Mouse (Mus musculus) midbrain, embryonic 13.5 days (tissue): ENCODE results near the gene Dagla. TPM values are rescaled to one million over a fixed set of nuclear protein-coding genes. Genes with fewer than 3 reads are reported as not detected.
A peak's percentile ranks its signal among the peaks of the same experiment; 100 is the strongest.

Source experiments
- ATAC-seq: fragments of 200-750 bp; cut with Nextera tagmentation; 2 replicates; pipeline ENCODE4 v1.8.0; 2017; ENCODE audit warnings: mild to moderate bottlenecking, moderate TSS enrichment, moderate library complexity
- H3K27ac ChIP-seq: fragments of 300-500 bp; sonication (generic); 2 replicates; pipeline ENCODE4 v1.5.1; 2015; ENCODE audit warnings: inconsistent platforms, mild to moderate bottlenecking, moderate library complexity
- H3K27me3 ChIP-seq: fragments of 300-500 bp; sonication (generic); 2 replicates; pipeline ENCODE4 v1.6.1; 2015; ENCODE audit warnings: mild to moderate bottlenecking, inconsistent platforms
- H3K36me3 ChIP-seq: fragments of 300-500 bp; sonication (generic); 2 replicates; pipeline ENCODE4 v1.6.1; 2015; ENCODE audit warnings: mild to moderate bottlenecking, inconsistent platforms
- H3K4me1 ChIP-seq: fragments of 300-500 bp; sonication (generic); replicated peaks from 2 replicates; pipeline ENCODE4 v1.6.1; 2015; ENCODE audit warnings: inconsistent platforms
- H3K4me2 ChIP-seq: fragments of 300-500 bp; sonication (generic); replicated peaks from 2 replicates; pipeline ENCODE4 v1.6.1; 2015; ENCODE audit warnings: moderate library complexity, mild to moderate bottlenecking, inconsistent platforms
- H3K4me3 ChIP-seq: fragments of 300-500 bp; sonication (generic); replicated peaks from 2 replicates; pipeline ENCODE4 v1.5.1; 2015; ENCODE audit warnings: mild to moderate bottlenecking, inconsistent platforms
- H3K9ac ChIP-seq: fragments of 300-500 bp; sonication (generic); replicated peaks from 2 replicates; pipeline ENCODE4 v1.6.1; 2015; ENCODE audit warnings: mild to moderate bottlenecking, inconsistent platforms
- H3K9me3 ChIP-seq: fragments of 300-500 bp; sonication (generic); 2 replicates; pipeline ENCODE4 v1.6.1; 2016; ENCODE audit warnings: mild to moderate bottlenecking, inconsistent platforms
- WGBS: fragments of 180-500 bp; shearing (Covaris S2); methylation state at CpG from one replicate; pipeline ENCODE4 v1.1.7; 2015; 5-methylcytosine and 5-hydroxymethylcytosine counted together
- polyA plus RNA-seq: library from polyadenylated mRNA; unstranded; fragments of >200 nt; fragmentation: Nextera tagmentation; extraction: Ambion mirVana; gene quantifications from 2 replicates; pipeline ENCODE4 v1.2.1, GENCODE M21; 2015

Gene Dagla
- polyA plus RNA-seq, 1 experiment from 2014 or later = 5.3 TPM

- H3K27ac ChIP-seq = no peak overlapping the region
- WGBS = 87% methylated on average over 5 of the region's 5 CpGs
- H3K9ac ChIP-seq = no peak overlapping the region
- H3K4me1 ChIP-seq = peaks cover 15% of the 10 kb centered on the region
- H3K36me3 ChIP-seq = no peaks in the 10 kb centered on the region
- H3K9me3 ChIP-seq = no peaks in the 10 kb centered on the region
- H3K4me2 ChIP-seq = no peak overlapping the region
- H3K4me3 ChIP-seq = no peak overlapping the region
- no peak for ATAC-seq
- H3K27me3 ChIP-seq = peaks cover 18% of the 10 kb centered on the region
Observed at GRCm38 (mm10) chr19:10307351-10307750, 2.7 kb upstream of the Dagla start.

DNA sequence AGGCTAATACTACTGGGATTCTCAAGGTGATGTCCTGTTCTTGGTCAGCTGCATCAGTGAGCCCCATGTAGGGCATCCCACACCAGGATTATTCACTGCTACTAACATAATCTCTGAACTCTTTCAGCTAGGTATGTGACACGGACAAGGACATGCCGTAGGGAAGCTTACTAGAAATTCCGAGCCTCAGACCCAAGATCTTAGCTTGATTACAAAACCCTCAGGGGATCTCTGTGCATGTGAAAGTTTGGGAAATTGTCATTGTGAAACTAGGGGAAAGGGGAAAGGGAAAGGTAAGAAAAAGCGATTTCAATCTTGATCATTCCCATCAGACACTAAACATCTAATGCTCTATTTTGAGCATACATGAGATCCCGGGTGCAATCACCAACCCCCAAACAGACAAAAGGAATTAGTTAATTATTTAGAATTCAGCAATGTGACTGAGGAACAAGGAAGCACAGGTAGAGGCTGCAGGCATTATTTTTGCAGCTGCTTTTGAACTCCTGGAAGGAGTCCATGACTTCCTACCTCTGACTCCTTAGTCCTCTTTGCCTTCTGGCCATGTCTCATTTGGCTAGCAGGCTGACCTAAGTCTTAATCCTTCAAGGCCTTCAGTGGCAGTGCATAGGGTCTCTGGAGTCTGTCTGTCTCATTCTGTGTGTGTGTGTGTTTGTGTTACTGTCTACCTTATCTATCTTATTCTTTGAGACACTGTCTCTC, 2.0 kb upstream of the Dagla start:
- H3K27me3 ChIP-seq = peaks cover 18% of the 10 kb centered on the region
- WGBS = 87% methylated on average over 5 of the region's 5 CpGs
- H3K9ac ChIP-seq = no peak overlapping the region
- H3K4me1 ChIP-seq = peaks cover 17% of the 10 kb centered on the region
- ATAC-seq = no peak
- no peak overlapping the region for H3K4me3 ChIP-seq
- H3K36me3 ChIP-seq = no peaks in the 10 kb centered on the region
- H3K9me3 ChIP-seq = no peaks in the 10 kb centered on the region
- no peak overlapping the region for H3K27ac ChIP-seq
- no peak overlapping the region for H3K4me2 ChIP-seq

DNA sequence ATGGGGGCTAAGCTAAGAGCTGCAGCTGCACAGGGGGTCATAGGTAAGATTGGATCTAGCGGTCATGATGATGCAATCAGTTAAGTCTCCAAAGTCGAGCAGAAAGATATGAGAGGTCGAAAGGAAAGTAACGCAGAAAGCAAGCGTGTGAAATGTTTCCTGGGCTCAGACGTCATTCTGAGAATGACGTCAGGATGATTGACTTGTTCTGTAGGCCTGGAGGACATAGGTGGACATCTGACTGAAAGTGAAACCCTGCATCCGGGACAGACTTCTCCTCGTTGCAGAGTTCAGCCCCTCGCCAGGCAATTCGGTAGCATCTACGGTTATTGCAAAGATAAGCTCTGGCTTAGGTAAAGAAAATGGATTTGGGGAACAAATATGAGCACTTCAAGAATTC, 963 bp upstream of the Dagla start:
- Histone ChIP-seq H3K4me1 (peaks cover 21% of the 10 kb centered on the region), H3K36me3 (no peaks in the 10 kb centered on the region), H3K4me2 (no peak overlapping the region), H3K9ac (no peak overlapping the region), H3K27me3 (peaks cover 18% of the 10 kb centered on the region), H3K27ac (no peak overlapping the region), H3K9me3 (no peaks in the 10 kb centered on the region), H3K4me3 (no peak overlapping the region)
- WGBS = 88% methylated on average over 12 of the region's 12 CpGs
- ATAC-seq = no peak

- H3K4me3 ChIP-seq = peak overlapping the region; percentile 70
- H3K9ac ChIP-seq = peak overlapping the region; percentile 86
- H3K4me1 ChIP-seq = peaks cover 21% of the 10 kb centered on the region
- H3K4me2 ChIP-seq = peak overlapping the region; percentile 90
- H3K9me3 ChIP-seq = no peaks in the 10 kb centered on the region
- peaks cover 18% of the 10 kb centered on the region for H3K27me3 ChIP-seq
- H3K27ac ChIP-seq = no peak overlapping the region; the same call in 1 of the 2 replicates
- no peaks in the 10 kb centered on the region for H3K36me3 ChIP-seq
- 5% methylated on average over 37 of the region's 37 CpGs for WGBS
- ATAC-seq = peak; percentile 70
Observed at GRCm38 (mm10) chr19:10304395-10304794, 282 bp downstream of the Dagla start.

GRCm38 (mm10) chr19:10302852-10303251, 1.8 kb downstream of the Dagla start:
- 95% methylated on average over 3 of the region's 3 CpGs for WGBS
- Histone ChIP-seq H3K27ac (no peak overlapping the region), H3K4me1 (peaks cover 21% of the 10 kb centered on the region), H3K27me3 (peaks cover 18% of the 10 kb centered on the region), H3K4me3 (no peak overlapping the region), H3K36me3 (no peaks in the 10 kb centered on the region), H3K4me2 (no peak overlapping the region), H3K9ac (no peak overlapping the region), H3K9me3 (no peaks in the 10 kb centered on the region)
- ATAC-seq = no peak

DNA sequence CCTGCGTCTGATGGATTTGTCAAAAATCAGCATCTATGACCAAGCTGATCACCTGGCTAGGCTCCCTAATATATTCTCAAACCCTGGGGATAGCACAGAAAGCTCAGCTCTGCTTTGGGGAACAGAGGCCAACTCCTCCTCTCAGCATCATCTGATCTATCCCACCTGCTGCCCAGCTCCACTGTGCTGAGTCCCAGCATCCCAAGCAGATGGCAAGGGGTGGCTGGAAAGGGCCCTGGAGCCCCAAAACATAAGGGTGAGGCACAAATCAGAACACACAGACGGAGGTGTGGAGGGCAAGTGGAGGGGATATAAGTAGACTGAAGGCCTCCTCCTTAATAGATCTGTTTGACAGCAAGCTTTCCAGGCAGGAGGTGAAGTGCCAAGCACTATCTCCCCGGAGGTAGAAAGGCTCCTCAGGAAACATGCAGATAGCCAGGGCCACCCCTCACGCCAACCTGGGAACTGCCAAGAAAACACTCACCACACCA, 2.8 kb downstream of the Dagla start:
- no peak overlapping the region for H3K9ac ChIP-seq
- H3K4me2 ChIP-seq = no peak overlapping the region
- H3K4me3 ChIP-seq = no peak overlapping the region
- H3K27me3 ChIP-seq = peaks cover 15% of the 10 kb centered on the region
- 82% methylated on average over 4 of the region's 4 CpGs for WGBS
- H3K9me3 ChIP-seq = no peaks in the 10 kb centered on the region
- no peaks in the 10 kb centered on the region for H3K36me3 ChIP-seq
- no peak overlapping the region for H3K27ac ChIP-seq
- no peak for ATAC-seq
- H3K4me1 ChIP-seq = peaks cover 26% of the 10 kb centered on the region

GRCm38 (mm10) chr19:10301263-10301662, 3.4 kb downstream of the Dagla start:
- no peak overlapping the region for H3K4me2 ChIP-seq
- no peak overlapping the region for H3K4me3 ChIP-seq
- H3K27ac ChIP-seq = no peak overlapping the region
- H3K36me3 ChIP-seq = no peaks in the 10 kb centered on the region
- H3K27me3 ChIP-seq = peaks cover 10% of the 10 kb centered on the region
- ATAC-seq = no peak
- 82% methylated on average over 11 of the region's 11 CpGs for WGBS
- no peak overlapping the region for H3K9ac ChIP-seq
- H3K4me1 ChIP-seq = peaks cover 33% of the 10 kb centered on the region
- H3K9me3 ChIP-seq = no peaks in the 10 kb centered on the region

DNA sequence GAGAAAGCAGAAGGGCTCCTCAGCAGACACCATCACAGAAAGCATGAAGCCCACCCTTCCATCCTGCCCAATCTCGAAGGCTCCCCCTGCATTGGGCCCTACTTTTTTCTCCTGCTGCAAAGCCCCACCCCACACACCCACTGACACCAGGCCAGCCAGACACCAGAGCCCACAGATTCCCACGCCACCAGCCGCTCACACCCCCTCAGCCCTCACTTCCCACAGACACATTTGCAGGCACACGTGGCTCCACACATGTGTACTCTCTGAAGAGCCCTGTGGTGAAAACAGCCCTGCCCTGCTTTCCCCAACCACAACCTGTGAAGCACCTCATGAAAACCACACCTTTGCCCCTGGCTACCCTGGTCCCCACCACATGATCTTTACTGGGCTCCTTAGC, 3.9 kb downstream of the Dagla start:
- 84% methylated on average over 4 of the region's 4 CpGs for WGBS
- Histone ChIP-seq H3K27ac (no peak overlapping the region), H3K4me3 (no peak overlapping the region), H3K4me1 (peaks cover 36% of the 10 kb centered on the region), H3K4me2 (no peak overlapping the region), H3K36me3 (no peaks in the 10 kb centered on the region), H3K9me3 (no peaks in the 10 kb centered on the region), H3K27me3 (peaks cover 7% of the 10 kb centered on the region), H3K9ac (no peak overlapping the region)
- ATAC-seq = no peak

GRCm38 (mm10) chr19:10298268-10298667, 6.4 kb downstream of the Dagla start:
- Histone ChIP-seq H3K9me3 (no peaks in the 10 kb centered on the region), H3K27ac (no peak overlapping the region), H3K4me1 (peaks cover 38% of the 10 kb centered on the region), H3K4me2 (no peak overlapping the region), H3K27me3 (no peaks in the 10 kb centered on the region; the same call in 1 of the 2 replicates), H3K4me3 (no peak overlapping the region), H3K9ac (no peak overlapping the region), H3K36me3 (no peaks in the 10 kb centered on the region)
- ATAC-seq = no peak
- 87% methylated on average over 4 of the region's 4 CpGs for WGBS

- WGBS = 37% methylated on average over 8 of the region's 8 CpGs
- H3K4me1 ChIP-seq = peaks cover 38% of the 10 kb centered on the region
- H3K27ac ChIP-seq = no peak overlapping the region
- no peak overlapping the region for H3K4me3 ChIP-seq
- no peaks in the 10 kb centered on the region for H3K9me3 ChIP-seq
- ATAC-seq = no peak
- H3K4me2 ChIP-seq = no peak overlapping the region
- no peaks in the 10 kb centered on the region for H3K36me3 ChIP-seq
- no peak overlapping the region; the same call in 1 of the 2 replicates for H3K9ac ChIP-seq
- no peaks in the 10 kb centered on the region for H3K27me3 ChIP-seq
Observed at GRCm38 (mm10) chr19:10297041-10297503, 7.6 kb downstream of the Dagla start.

GRCm38 (mm10) chr19:10296306-10296705, 8.4 kb downstream of the Dagla start:
- WGBS = 48% methylated on average over 5 of the region's 5 CpGs
- H3K9me3 ChIP-seq = no peaks in the 10 kb centered on the region
- no peaks in the 10 kb centered on the region for H3K27me3 ChIP-seq
- H3K27ac ChIP-seq = no peak overlapping the region
- H3K4me3 ChIP-seq = no peak overlapping the region
- no peak for ATAC-seq
- peaks cover 33% of the 10 kb centered on the region for H3K4me1 ChIP-seq
- H3K36me3 ChIP-seq = no peaks in the 10 kb centered on the region
- no peak overlapping the region for H3K4me2 ChIP-seq
- no peak overlapping the region for H3K9ac ChIP-seq

DNA sequence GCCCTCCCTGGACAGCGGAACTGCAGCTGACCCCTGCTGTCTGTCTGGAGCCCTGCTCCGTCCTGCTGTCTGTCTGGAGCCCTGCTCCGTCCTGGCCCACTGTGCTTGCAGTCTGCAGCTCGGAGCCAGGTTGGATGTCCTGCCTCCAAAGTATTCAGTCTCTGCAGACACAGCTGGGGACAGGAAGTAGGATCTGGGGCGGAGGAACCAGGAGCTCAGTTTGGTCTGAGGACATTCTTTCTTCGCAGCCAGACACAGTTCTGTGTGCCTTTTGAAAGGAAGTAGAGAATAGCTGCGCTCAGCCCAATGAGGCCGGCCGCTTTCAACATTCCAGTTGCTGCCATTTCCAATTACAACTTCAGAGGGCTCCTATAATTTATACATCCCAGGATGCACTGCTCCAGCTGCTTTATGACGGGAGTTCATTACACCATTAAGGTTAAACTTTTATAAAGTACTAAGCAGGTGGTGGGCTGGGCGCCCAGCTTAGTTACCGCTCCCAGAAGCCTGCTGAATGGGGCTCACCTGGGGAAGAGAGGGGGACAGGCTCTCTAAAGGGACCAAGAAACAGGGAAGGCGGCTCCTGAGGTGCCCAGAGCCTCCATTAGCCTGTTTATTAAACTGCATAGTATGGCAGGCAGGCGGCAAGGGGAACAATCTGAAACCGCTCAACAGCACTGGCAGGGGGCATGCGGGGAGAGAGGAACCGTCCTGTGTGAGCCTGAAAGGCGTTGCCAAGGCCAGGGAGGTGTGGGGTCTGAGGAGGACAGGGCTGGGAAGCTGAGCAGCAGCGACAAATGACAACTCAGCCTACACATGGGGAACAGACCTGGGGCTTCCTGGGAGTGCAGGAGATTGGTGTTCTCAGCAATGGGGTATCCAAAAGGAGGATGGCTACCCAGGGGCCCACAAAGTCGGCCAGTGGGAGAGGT, 9.8 kb downstream of the Dagla start:
- H3K4me1 ChIP-seq = peaks cover 32% of the 10 kb centered on the region
- ATAC-seq = peak; percentile 35
- H3K9ac ChIP-seq = no peak overlapping the region; the same call in 1 of the 2 replicates
- peak overlapping the region; percentile 22; the same call in 1 of the 2 replicates for H3K4me2 ChIP-seq
- peak overlapping the region; percentile 65 for H3K27ac ChIP-seq
- H3K4me3 ChIP-seq = no peak overlapping the region
- H3K9me3 ChIP-seq = no peaks in the 10 kb centered on the region
- no peaks in the 10 kb centered on the region for H3K36me3 ChIP-seq
- 41% methylated on average over 20 of the region's 20 CpGs for WGBS
- no peaks in the 10 kb centered on the region for H3K27me3 ChIP-seq
